Mouse (Mus musculus) midbrain, embryonic 15.5 days (tissue): ENCODE results near the gene Mthfd1l. TPM values are rescaled to one million over a fixed set of nuclear protein-coding genes. Genes with fewer than 3 reads are reported as not detected.

Source experiments
- ATAC-seq: fragments of 200-750 bp; cut with Nextera tagmentation; replicated peaks from 2 replicates; pipeline ENCODE4 v1.8.0; 2017; ENCODE audit warnings: moderate TSS enrichment
- H3K27ac ChIP-seq: fragments of 300-500 bp; sonication (generic); 2 replicates; pipeline ENCODE4 v1.5.1; 2015; ENCODE audit warnings: mild to moderate bottlenecking, inconsistent platforms
- H3K27me3 ChIP-seq: fragments of 300-500 bp; sonication (generic); replicated peaks from 2 replicates; pipeline ENCODE4 v1.6.1; 2015; ENCODE audit warnings: inconsistent platforms
- H3K36me3 ChIP-seq: fragments of 300-500 bp; sonication (generic); replicated peaks from 2 replicates; pipeline ENCODE4 v1.6.1; 2015; ENCODE audit warnings: inconsistent platforms
- H3K4me1 ChIP-seq: fragments of 300-500 bp; sonication (generic); 2 replicates; pipeline ENCODE4 v1.6.1; 2015; ENCODE audit warnings: inconsistent platforms
- H3K4me2 ChIP-seq: fragments of 300-500 bp; sonication (generic); 2 replicates; pipeline ENCODE4 v1.6.1; 2015; ENCODE audit warnings: inconsistent platforms, mild to moderate bottlenecking, moderate library complexity
- H3K4me3 ChIP-seq: fragments of 300-500 bp; sonication (generic); 2 replicates; pipeline ENCODE4 v1.5.1; 2015; ENCODE audit warnings: mild to moderate bottlenecking, inconsistent platforms
- H3K9ac ChIP-seq: fragments of 300-500 bp; sonication (generic); 2 replicates; pipeline ENCODE4 v1.6.1; 2015; ENCODE audit warnings: mild to moderate bottlenecking, inconsistent platforms
- H3K9me3 ChIP-seq: fragments of 300-500 bp; sonication (generic); 2 replicates; pipeline ENCODE4 v1.6.1; 2016; ENCODE audit warnings: inconsistent platforms
- WGBS: fragments of 180-500 bp; shearing (Covaris S2); methylation state at CpG from one replicate; pipeline ENCODE4 v1.1.7; 2015; ENCODE audit warnings: mixed read lengths; 5-methylcytosine and 5-hydroxymethylcytosine counted together
- polyA plus RNA-seq: library from polyadenylated mRNA; unstranded; fragments of >200 nt; fragmentation: Nextera tagmentation; extraction: Ambion mirVana; gene quantifications from 2 replicates; pipeline ENCODE4 v1.2.1, GENCODE M21; 2015

Mthfd1l gene
- 6.0 TPM in 2 replicates for polyA plus RNA-seq

DNA sequence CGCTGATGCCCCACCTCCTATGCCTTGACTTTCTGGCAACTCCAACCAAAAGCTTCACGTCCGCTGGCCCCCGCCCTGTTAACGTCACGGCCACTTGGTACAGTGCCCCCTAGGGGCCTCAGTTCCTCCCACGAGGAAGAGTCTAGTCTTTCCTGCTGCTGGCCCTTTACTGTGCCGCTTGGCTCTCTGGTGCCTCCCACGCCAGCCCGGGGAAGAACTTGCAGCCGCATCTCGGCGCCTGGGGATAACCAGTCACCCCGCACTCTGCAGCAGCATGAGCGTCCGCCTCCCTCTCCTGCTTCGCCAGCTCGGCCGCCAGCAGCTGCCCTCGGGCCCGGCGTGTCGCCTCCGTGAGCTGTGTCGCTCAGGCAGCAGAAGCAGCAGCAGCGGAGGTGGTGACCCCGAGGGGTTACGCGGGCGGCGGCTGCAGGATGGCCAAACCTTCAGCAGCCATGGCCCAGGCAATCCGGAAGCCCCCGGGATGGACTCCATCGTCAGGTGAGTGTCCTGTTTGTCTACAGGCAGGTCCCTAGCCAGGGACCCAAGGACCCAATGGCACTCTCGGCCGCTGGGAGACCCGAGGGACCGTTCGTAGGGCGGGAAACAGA, at the start of gene Mthfd1l:
Mthfd1l (plus strand) TSS at position 138 of the 608 bp plus-strand sequence.
- H3K9me3 ChIP-seq: no peaks in the 10 kb centered on the region
- H3K27me3 ChIP-seq: no peaks in the 10 kb centered on the region
- no peaks in the 10 kb centered on the region for H3K36me3 ChIP-seq
- peak within 1 kb of the TSS; percentile 64 for H3K9ac ChIP-seq
- peak within 1 kb of the TSS; percentile 81 for H3K27ac ChIP-seq
- under 1% methylated on average over 38 of the region's 40 CpGs for WGBS
- peak within 1 kb of the TSS; percentile 59 for H3K4me3 ChIP-seq
- peak; percentile 89 for ATAC-seq
- no peaks in the 10 kb centered on the region for H3K4me1 ChIP-seq
- H3K4me2 ChIP-seq: peak within 1 kb of the TSS; percentile 85

DNA sequence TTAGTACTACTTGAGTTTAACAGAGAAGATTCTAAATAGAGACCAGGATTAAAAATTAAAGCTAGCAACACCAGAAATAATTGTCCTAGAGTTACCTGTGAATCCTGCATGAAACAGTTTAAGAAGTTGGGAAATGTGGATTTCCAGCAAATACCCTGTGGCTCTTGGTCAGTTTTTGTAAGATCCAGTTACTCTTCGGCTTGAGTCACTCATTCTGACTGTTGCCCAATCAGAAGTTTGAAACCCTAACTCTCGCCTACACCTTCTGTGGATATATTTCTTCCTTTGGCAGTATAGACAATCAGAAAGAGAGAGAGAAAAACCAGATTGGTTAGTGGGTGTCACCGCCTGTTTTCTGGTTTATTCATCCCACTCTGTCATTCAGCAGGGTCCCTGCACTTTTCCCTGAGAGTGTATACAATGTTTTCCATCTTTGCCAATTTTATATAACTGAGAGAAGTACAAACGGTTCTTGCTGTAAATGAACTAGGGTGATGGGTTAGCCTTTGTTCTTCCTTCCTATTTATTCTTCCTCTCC, 44.8 kb upstream of the Mthfd1l start:
- 90% methylated on average over 4 of the region's 4 CpGs for WGBS
- Histone ChIP-seq H3K27me3 (no peaks in the 10 kb centered on the region), H3K27ac (no peak overlapping the region), H3K4me1 (no peaks in the 10 kb centered on the region), H3K36me3 (no peaks in the 10 kb centered on the region), H3K4me3 (no peak overlapping the region), H3K9me3 (no peaks in the 10 kb centered on the region), H3K4me2 (no peak overlapping the region), H3K9ac (no peak overlapping the region)
- ATAC-seq: no peak

DNA sequence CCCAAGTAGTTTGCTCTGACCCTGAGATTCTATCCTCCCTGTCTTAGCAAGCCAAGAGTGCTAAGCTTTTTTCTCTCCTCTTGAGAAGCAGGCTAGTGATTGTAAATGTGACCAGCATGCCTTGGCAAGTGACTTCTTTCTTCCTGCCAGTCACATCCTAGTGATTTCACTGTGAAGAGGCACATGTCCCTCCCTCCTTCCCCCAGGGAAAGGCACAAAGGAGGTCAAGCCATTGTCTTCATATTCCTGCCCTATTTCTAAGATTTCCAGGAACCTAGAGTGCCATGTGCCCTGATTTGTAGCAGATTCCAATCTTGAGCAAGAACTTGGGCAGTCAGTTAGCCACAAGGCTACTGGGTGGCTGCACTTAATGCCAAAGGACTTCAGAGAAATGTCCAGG, 41.1 kb upstream of the Mthfd1l start:
- Histone ChIP-seq H3K4me3 (no peak overlapping the region), H3K4me2 (no peak overlapping the region), H3K27me3 (no peaks in the 10 kb centered on the region), H3K9ac (no peak overlapping the region), H3K36me3 (no peaks in the 10 kb centered on the region), H3K27ac (no peak overlapping the region), H3K9me3 (no peaks in the 10 kb centered on the region), H3K4me1 (no peaks in the 10 kb centered on the region)
- ATAC-seq: no peak

DNA sequence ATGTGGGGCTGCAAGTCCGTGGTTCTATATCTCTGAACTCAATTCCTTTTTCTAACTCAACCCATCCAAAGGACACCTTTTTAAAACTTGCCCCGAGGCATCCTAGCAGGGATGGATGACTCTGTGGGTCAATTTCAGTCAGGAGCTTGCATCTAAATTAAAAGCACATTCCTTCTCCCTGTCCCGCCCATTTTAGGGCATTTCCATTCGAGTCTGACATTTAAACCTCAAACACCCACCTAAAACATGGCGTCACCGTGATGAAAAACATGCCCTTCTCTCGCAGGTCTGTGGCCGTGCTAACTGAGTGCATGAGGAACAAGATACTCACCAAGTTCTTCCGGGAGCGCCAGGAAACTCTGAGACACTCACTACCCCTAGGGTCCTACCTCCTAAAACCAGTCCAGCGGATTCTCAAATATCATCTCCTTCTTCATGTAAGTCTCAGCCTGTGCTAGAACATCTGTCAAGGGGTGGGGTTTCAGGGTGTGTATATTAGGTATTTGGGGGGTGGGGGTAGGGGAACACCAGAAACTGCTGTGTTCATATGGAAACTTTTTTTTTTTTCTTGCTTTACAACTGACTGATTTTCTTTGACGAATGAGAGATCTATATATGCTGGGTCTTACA, 39.5 kb upstream of the Mthfd1l start:
- no peak overlapping the region for H3K4me2 ChIP-seq
- ATAC-seq: no peak
- H3K36me3 ChIP-seq: no peaks in the 10 kb centered on the region
- no peaks in the 10 kb centered on the region for H3K27me3 ChIP-seq
- no peak overlapping the region for H3K4me3 ChIP-seq
- 87% methylated on average over 12 of the region's 12 CpGs for WGBS
- no peaks in the 10 kb centered on the region for H3K4me1 ChIP-seq
- no peak overlapping the region for H3K27ac ChIP-seq
- no peaks in the 10 kb centered on the region for H3K9me3 ChIP-seq
- H3K9ac ChIP-seq: no peak overlapping the region

DNA sequence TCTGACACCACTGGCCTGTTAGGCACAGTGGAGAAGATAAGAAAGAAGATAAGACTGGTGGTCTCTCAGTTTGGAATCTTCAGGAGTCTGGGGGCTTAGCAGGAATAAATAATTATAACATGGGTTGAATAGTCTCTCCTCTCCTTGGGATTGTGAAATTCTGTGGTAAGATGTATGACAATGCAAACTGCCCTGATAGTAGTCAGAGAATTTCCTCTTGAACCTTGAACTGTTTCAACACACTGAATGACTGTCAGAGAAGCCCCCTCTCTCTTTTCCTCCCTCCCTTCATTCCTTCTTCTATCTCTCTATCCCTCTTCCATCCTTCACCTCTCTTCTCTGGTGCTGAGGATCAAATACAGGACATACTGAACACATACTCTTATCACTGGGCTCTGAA, 36.1 kb upstream of the Mthfd1l start:
- no peak overlapping the region for H3K9ac ChIP-seq
- no peaks in the 10 kb centered on the region for H3K27me3 ChIP-seq
- H3K36me3 ChIP-seq: no peaks in the 10 kb centered on the region
- ATAC-seq: no peak
- H3K27ac ChIP-seq: no peak overlapping the region
- H3K9me3 ChIP-seq: no peaks in the 10 kb centered on the region
- H3K4me3 ChIP-seq: no peak overlapping the region
- H3K4me2 ChIP-seq: no peak overlapping the region
- no peaks in the 10 kb centered on the region for H3K4me1 ChIP-seq

DNA sequence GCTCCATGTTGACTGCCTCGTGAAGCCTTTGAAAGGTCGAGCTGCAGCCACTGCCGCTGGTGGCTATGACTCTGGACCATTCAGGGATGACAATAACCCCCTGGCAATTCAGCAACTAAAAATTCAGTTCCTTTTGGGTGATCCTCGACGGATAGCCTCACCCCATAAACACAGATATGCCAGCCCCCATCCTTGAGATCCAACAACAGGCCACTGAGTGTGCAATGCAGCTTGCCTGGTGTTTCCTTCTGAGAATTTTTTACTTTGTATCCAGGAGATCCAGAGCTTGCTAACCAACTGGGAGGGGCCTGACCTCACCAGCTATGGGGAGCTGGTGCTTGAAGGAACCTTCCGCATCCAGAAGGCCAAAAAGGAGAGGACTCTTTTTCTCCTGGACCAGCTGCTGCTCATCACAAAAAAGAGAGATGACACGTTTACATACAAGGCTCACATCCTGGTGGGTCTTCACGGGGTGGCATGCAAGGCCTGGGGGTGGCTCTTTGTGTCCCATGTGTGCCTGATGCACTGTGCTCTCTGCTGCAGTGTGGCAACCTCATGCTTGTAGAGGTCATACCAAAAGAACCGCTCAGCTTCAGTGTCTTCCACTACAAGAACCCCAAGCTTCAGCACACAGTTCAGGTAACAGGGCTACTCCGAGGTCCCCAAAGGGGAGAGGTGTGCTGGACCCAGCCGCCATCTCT, 32.9 kb upstream of the Mthfd1l start:
- Histone ChIP-seq H3K4me3 (no peak overlapping the region), H3K27ac (no peak overlapping the region), H3K9me3 (no peaks in the 10 kb centered on the region), H3K27me3 (no peaks in the 10 kb centered on the region), H3K4me2 (no peak overlapping the region), H3K9ac (no peak overlapping the region), H3K36me3 (no peaks in the 10 kb centered on the region), H3K4me1 (no peaks in the 10 kb centered on the region)
- ATAC-seq: no peak
- 90% methylated on average over 11 of the region's 11 CpGs for WGBS

DNA sequence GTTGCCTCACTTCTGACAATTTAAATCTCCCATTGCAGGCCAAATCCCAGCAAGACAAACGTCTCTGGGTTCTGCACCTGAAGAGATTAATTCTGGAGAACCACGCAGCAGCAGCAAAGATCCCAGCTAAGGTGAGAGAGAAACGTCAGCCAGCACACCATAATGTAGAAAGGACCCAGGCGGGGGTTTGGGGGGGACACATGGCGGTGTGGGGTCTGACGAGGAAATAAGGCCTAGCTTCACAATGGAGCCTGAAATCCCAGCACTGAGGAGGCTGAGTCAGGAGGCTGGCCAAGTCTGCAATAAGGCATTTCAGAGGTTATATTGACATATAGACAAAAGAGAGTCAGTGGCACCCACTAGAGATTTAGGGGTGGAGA, 32.3 kb upstream of the Mthfd1l start:
- Histone ChIP-seq H3K9me3 (no peaks in the 10 kb centered on the region), H3K36me3 (no peaks in the 10 kb centered on the region), H3K9ac (no peak overlapping the region), H3K4me1 (no peaks in the 10 kb centered on the region), H3K4me2 (no peak overlapping the region), H3K27me3 (no peaks in the 10 kb centered on the region), H3K27ac (no peak overlapping the region), H3K4me3 (no peak overlapping the region)
- WGBS: 88% methylated on average over 6 of the region's 6 CpGs
- ATAC-seq: no peak

DNA sequence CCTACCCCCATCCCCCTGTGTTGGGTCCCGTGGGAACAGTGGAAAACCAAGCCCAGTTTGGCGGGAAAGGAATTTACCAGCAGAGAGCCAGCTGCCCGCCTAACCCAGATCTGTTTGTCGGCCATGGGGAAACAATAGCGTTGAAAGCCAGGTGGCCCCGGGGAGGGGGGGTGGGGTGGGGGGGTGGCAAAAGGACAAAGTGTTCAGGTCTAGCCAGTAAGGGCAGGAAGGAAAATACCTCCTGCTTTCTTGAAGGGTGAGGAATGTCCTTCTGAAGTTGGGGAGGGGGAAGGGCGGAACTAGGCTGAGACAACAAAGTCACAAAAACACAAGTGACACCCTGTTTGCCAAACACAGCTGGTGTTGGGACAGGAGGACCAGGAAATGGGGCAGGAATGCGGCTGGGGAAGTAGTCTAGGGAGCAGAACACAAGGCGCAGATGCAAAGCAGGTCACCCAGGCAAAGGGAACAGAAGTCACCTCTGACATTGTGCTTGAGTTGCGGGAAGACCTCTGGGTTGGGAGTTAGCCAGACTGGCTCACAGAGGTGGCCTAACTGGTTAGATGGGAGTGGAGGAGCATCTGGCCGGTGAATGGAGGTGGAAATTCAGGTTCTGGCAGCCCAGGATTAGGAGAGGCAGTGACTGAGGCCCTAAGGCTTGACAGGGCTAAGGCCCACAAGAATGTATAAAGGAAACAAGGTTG, 31.7 kb upstream of the Mthfd1l start:
- H3K4me2 ChIP-seq: no peak overlapping the region
- H3K36me3 ChIP-seq: no peaks in the 10 kb centered on the region
- no peaks in the 10 kb centered on the region for H3K4me1 ChIP-seq
- H3K27ac ChIP-seq: no peak overlapping the region
- H3K9me3 ChIP-seq: no peaks in the 10 kb centered on the region
- H3K4me3 ChIP-seq: no peak overlapping the region
- 29% methylated on average over 11 of the region's 11 CpGs for WGBS
- no peaks in the 10 kb centered on the region for H3K27me3 ChIP-seq
- H3K9ac ChIP-seq: no peak overlapping the region
- no peak for ATAC-seq

DNA sequence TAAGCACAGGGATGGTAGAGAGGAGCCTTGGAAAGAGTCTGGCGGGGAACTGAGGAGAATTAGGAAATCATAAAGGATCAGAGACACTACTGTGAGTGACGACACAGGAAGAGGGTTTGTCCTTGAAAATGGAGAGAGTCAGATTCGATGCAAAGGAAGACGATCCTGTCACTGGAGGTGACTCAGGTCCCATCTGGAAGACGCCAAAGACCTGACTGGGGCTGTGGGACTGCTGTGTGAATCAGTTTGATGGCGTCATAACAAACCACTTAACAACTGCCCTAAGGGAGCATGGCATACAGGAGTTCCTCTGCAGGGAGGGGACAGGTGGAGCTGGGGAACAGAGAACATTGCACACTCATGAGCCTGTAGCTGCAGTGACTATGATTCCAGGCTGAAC, 30.6 kb upstream of the Mthfd1l start:
- no peak for ATAC-seq
- WGBS: 77% methylated on average over 6 of the region's 6 CpGs

DNA sequence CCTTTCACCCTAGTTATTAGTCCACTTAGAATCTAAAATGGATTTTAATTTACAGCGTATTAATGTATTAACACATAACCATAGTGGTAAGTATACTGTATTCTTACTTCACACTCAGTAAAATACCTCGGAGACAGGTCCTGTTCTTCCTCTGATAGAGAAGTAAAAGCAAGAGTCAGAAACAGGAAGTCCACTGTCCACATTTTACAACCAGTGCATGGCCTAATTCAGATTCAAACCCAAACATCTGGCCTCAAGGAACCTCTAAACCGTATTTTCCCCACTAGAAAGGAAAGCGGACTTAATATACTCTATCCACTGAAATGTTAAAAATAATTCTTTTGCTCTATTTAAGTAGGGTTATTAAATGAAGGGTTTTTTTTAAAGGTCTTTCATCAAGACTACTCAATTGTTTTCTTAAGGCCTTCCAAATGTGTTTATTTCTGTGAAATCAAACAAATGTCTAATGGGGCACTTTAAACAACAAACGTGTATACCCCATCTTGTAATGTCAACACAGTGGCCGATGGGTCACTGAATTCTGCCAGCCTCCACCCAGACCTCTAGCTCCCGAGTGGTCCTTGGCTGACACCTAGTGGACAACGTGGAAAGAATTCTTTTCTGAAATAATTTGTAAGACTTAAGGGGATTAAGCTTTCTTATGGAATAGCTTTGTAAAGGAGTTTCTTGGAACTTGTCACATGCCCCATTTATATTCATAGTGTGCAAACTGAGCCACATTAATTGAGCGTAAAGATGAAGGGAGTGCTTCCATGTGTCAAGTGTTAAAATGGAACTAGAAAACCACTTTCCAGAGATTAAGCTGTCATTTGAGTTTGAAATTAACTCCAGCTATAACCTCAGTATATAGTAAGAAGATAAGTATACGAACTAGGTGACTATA, 29.2 kb upstream of the Mthfd1l start:
- H3K4me1 ChIP-seq: no peaks in the 10 kb centered on the region
- H3K36me3 ChIP-seq: no peaks in the 10 kb centered on the region
- 30% methylated on average over 10 of the region's 10 CpGs for WGBS
- no peak overlapping the region for H3K4me2 ChIP-seq
- peak; percentile 80 for ATAC-seq
- no peak overlapping the region for H3K9ac ChIP-seq
- no peak overlapping the region for H3K4me3 ChIP-seq
- H3K27me3 ChIP-seq: no peaks in the 10 kb centered on the region
- H3K27ac ChIP-seq: no peak overlapping the region
- H3K9me3 ChIP-seq: no peaks in the 10 kb centered on the region

More for the DNA sequence above, 30.6 kb upstream of the Mthfd1l start:
- Histone ChIP-seq H3K4me3 (no peak overlapping the region), H3K4me2 (no peak overlapping the region), H3K27ac (no peak overlapping the region), H3K4me1 (no peaks in the 10 kb centered on the region), H3K9ac (no peak overlapping the region), H3K27me3 (no peaks in the 10 kb centered on the region), H3K36me3 (no peaks in the 10 kb centered on the region), H3K9me3 (no peaks in the 10 kb centered on the region)

DNA sequence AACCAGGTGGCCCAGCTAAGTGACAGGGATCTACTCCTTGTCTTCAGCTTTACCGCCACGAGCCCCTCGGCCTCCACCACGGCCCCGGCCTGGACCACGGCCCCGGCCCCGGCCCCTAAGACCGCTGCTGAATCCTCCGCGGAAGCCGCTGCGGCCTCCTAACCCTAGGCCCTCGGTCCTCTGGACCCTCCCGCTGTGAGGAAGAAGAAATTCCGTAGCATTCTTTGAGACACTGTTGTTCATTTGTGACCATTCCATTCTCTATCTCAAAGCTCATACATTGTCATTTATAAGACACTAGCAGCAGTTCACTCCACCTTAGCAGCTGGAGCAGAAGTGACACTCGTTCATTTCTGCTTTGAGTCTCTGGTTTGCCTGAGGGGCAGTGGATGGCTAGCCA, 26.0 kb upstream of the Mthfd1l start:
- Histone ChIP-seq H3K27ac (no peak overlapping the region), H3K4me2 (no peak overlapping the region), H3K36me3 (no peaks in the 10 kb centered on the region), H3K4me3 (no peak overlapping the region), H3K27me3 (no peaks in the 10 kb centered on the region), H3K9me3 (no peaks in the 10 kb centered on the region), H3K9ac (no peak overlapping the region), H3K4me1 (no peaks in the 10 kb centered on the region)
- ATAC-seq: no peak
- WGBS: 94% methylated on average over 17 of the region's 17 CpGs
